Mouse (Mus musculus): ENCODE results near the gene Grin1. TPM values are rescaled to one million over a fixed set of nuclear protein-coding genes. Genes with fewer than 3 reads are reported as not detected.
"Not testable (repeated sequence)": the region's sequence is repeated elsewhere in the genome, so short reads cannot be mapped to it uniquely, and the experiment has no call there.

The Grin1 gene
- polyA plus RNA-seq, 1 experiment from 2014 or later, result not detected

GRCm38 (mm10) chr2:25256443-25257109 is 62.4 kb downstream of the Grin1 start:
- WGBS (ENCODE audit: insufficient replicate concordance), result 41% methylated on average over 10 of the region's 12 CpGs
- Histone ChIP-seq H3K9ac (replicated peaks) (peak overlapping the region; percentile 88; the same call in 1 of the 2 replicates), H3K4me3 (ENCODE audit: low read depth, low read length) (peak overlapping the region; percentile 88), H3K4me2 (ENCODE audit: low read depth, low read length) (peak overlapping the region; percentile 88), H3K27ac (ENCODE audit: low read depth) (0 out of 2 replicates have a peak overlapping the region, but pooled peaks have one; percentile 89), H3K4me1 (ENCODE audit: insufficient read depth) (peaks cover 14% of the 10 kb centered on the region)
- H3K27me3 ChIP-seq (ENCODE audit: insufficient read depth, low read length); H3K36me3 ChIP-seq (replicated peaks; ENCODE audit: insufficient read depth, low read length); H3K9me3 ChIP-seq (ENCODE audit: low read length): not testable (repeated sequence)
- TF ChIP-seq CTCF (IDR thresholded peaks at IDR 0.05; ENCODE audit: low read depth), result peak; percentile 60
- 0 out of 2 replicates have a peak, but pooled peaks have one; percentile 16 for ATAC-seq
- peak; percentile 68 for DNase-seq

GRCm38 (mm10) chr2:25255284-25255779 is 63.7 kb downstream of the Grin1 start, which contains the start of gene Tmem203:
TSS of gene Tmem203 (plus strand) at chr2:25255439.
- peak; percentile 96 for DNase-seq
- WGBS (ENCODE audit: insufficient replicate concordance), result 3% methylated on average over 39 of the region's 39 CpGs

DNA sequence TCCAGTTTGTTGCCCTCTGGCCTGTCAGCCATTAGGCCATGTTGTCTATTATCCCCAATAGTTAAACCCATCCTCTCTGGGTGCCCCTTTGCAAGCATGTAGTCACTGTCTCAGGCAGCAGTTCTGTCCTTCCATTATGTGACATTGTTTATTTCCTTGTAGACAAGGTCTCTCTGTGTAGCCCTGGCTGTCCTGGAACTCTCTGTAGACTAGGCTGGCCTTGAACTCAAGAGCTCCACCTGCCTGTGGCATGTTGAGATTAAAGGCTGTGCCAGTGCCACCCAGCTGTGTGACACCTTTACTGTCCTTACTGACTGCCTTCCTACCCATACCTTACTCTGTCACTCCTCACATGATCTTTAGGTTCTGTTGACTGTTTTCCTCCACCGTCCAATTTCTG is 66.7 kb downstream of the Grin1 start:
- 70% methylated on average over 1 of the region's 1 CpGs for WGBS (ENCODE audit: insufficient replicate concordance)
- no peak overlapping the region for H3K27ac ChIP-seq (ENCODE audit: low read depth)
- no peak overlapping the region for H3K9ac ChIP-seq (replicated peaks)
- peaks cover 14% of the 10 kb centered on the region for H3K4me1 ChIP-seq (ENCODE audit: insufficient read depth)
- peaks cover 33% of the 10 kb centered on the region for H3K36me3 ChIP-seq (replicated peaks; ENCODE audit: insufficient read depth, low read length)
- no peak overlapping the region for H3K4me2 ChIP-seq (ENCODE audit: low read depth, low read length)
- no peaks in the 10 kb centered on the region for H3K9me3 ChIP-seq (ENCODE audit: low read length)
- no peak overlapping the region for H3K4me3 ChIP-seq (ENCODE audit: low read depth, low read length)
- ATAC-seq (no peak), DNase-seq (no peak)
- peak; percentile 61 for TF ChIP-seq CTCF (IDR thresholded peaks at IDR 0.05; ENCODE audit: low read depth)
- no peak for TF ChIP-seq EP300 (IDR thresholded peaks at IDR 0.05; ENCODE audit: low read depth)
- H3K27me3 ChIP-seq (ENCODE audit: insufficient read depth, low read length), result no peaks in the 10 kb centered on the region

More at GRCm38 (mm10) chr2:25255284-25255779, 63.7 kb downstream of the Grin1 start, which contains the start of gene Tmem203:
- Histone ChIP-seq H3K4me3 (ENCODE audit: low read depth, low read length) (peak within 1 kb of the TSS; percentile 88), H3K9ac (replicated peaks) (peak within 1 kb of the TSS; percentile 88), H3K36me3 (replicated peaks; ENCODE audit: insufficient read depth, low read length) (peaks cover 13% of the 10 kb centered on the region), H3K27me3 (ENCODE audit: insufficient read depth, low read length) (no peaks in the 10 kb centered on the region), H3K9me3 (ENCODE audit: low read length) (no peaks in the 10 kb centered on the region), H3K4me2 (ENCODE audit: low read depth, low read length) (peak within 1 kb of the TSS; percentile 88), H3K27ac (ENCODE audit: low read depth) (peak within 1 kb of the TSS; percentile 89), H3K4me1 (ENCODE audit: insufficient read depth) (peaks cover 14% of the 10 kb centered on the region)
- ATAC-seq, result peak; percentile 93
- TF ChIP-seq CTCF (IDR thresholded peaks at IDR 0.05; ENCODE audit: low read depth) (no peak), EP300 (IDR thresholded peaks at IDR 0.05; ENCODE audit: low read depth) (0 out of 2 replicates have a peak, but pooled peaks have one; percentile 37)

- Histone ChIP-seq H3K36me3 (replicated peaks; ENCODE audit: insufficient read depth, low read length) (peaks cover 24% of the 10 kb centered on the region), H3K4me3 (ENCODE audit: low read depth, low read length) (no peak within 1 kb of the TSS), H3K27me3 (ENCODE audit: insufficient read depth, low read length) (peaks cover 20% of the 10 kb centered on the region), H3K9ac (replicated peaks) (no peak within 1 kb of the TSS), H3K4me1 (ENCODE audit: insufficient read depth) (peaks cover 11% of the 10 kb centered on the region), H3K27ac (ENCODE audit: low read depth) (no peak within 1 kb of the TSS), H3K4me2 (ENCODE audit: low read depth, low read length) (no peak within 1 kb of the TSS), H3K9me3 (ENCODE audit: low read length) (no peaks in the 10 kb centered on the region)
- WGBS (ENCODE audit: insufficient replicate concordance), result 85% methylated on average over 10 of the region's 10 CpGs
- no peak for TF ChIP-seq EP300 (IDR thresholded peaks at IDR 0.05; ENCODE audit: low read depth)
- TF ChIP-seq CTCF (IDR thresholded peaks at IDR 0.05; ENCODE audit: low read depth), result no peak
- DNase-seq, result no peak
- ATAC-seq, result no peak
These were observed 72.6 kb downstream of the Grin1 start, which contains the start of gene AL732309.1 for GRCm38 (mm10) chr2:25246183-25247072. TSS of gene AL732309.1 (minus strand) at chr2:25246863.

- 88% methylated on average over 4 of the region's 4 CpGs for WGBS (ENCODE audit: insufficient replicate concordance)
- Histone ChIP-seq H3K27me3 (ENCODE audit: insufficient read depth, low read length) (peaks cover 26% of the 10 kb centered on the region), H3K9ac (replicated peaks) (no peak overlapping the region), H3K36me3 (replicated peaks; ENCODE audit: insufficient read depth, low read length) (peaks cover 19% of the 10 kb centered on the region), H3K4me3 (ENCODE audit: low read depth, low read length) (no peak overlapping the region), H3K27ac (ENCODE audit: low read depth) (no peak overlapping the region), H3K4me1 (ENCODE audit: insufficient read depth) (peaks cover 23% of the 10 kb centered on the region), H3K9me3 (ENCODE audit: low read length) (no peaks in the 10 kb centered on the region), H3K4me2 (ENCODE audit: low read depth, low read length) (no peak overlapping the region)
- DNase-seq, result no peak
- TF ChIP-seq EP300 (IDR thresholded peaks at IDR 0.05; ENCODE audit: low read depth), result no peak
- no peak for TF ChIP-seq CTCF (IDR thresholded peaks at IDR 0.05; ENCODE audit: low read depth)
- no peak for ATAC-seq
These were observed 74.8 kb downstream of the Grin1 start for GRCm38 (mm10) chr2:25244144-25244543.

DNA sequence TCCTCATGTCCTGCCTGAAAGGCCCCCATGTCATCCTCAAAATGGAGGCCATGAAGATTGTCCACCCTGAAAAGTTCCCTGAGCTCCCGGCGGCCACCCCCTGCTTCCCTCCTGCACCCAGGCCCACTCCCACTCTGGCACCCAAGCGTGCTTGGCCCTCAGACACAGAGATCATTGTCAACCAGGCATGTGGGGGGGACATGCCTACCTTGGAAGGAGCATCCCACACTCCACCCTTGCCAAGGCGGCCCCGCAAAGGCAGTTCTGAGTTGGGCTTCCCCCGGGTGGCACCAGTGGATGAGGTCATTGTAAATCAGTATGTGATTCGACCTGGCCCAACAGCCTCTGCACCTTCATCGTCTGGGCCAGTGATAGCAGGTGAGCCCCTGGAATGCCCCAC is 75.6 kb downstream of the Grin1 start:
- Histone ChIP-seq H3K27ac (ENCODE audit: low read depth) (no peak overlapping the region), H3K4me3 (ENCODE audit: low read depth, low read length) (no peak overlapping the region), H3K9ac (replicated peaks) (no peak overlapping the region), H3K9me3 (ENCODE audit: low read length) (no peaks in the 10 kb centered on the region), H3K4me1 (ENCODE audit: insufficient read depth) (peaks cover 23% of the 10 kb centered on the region), H3K4me2 (ENCODE audit: low read depth, low read length) (no peak overlapping the region), H3K36me3 (replicated peaks; ENCODE audit: insufficient read depth, low read length) (peaks cover 12% of the 10 kb centered on the region; the same call in 1 of the 2 replicates), H3K27me3 (ENCODE audit: insufficient read depth, low read length) (peaks cover 26% of the 10 kb centered on the region)
- DNase-seq (no peak), ATAC-seq (no peak)
- 76% methylated on average over 8 of the region's 8 CpGs for WGBS (ENCODE audit: insufficient replicate concordance)
- TF ChIP-seq EP300 (IDR thresholded peaks at IDR 0.05; ENCODE audit: low read depth), result no peak
- no peak for TF ChIP-seq CTCF (IDR thresholded peaks at IDR 0.05; ENCODE audit: low read depth)
